Mouse (Mus musculus) cerebellum, adult 11-12 months (tissue): ENCODE measurements at regions not wholly inside any gene's neighbourhood (a gene's known extent, or its start where the extent isn't known, plus 50 kb on each side); places are given as distances from the start of the nearest gene placed in this dataset.

Experiments
- DNase-seq: peaks from one replicate; pipeline ENCODE4 v3.0.0; 2022

DNA sequence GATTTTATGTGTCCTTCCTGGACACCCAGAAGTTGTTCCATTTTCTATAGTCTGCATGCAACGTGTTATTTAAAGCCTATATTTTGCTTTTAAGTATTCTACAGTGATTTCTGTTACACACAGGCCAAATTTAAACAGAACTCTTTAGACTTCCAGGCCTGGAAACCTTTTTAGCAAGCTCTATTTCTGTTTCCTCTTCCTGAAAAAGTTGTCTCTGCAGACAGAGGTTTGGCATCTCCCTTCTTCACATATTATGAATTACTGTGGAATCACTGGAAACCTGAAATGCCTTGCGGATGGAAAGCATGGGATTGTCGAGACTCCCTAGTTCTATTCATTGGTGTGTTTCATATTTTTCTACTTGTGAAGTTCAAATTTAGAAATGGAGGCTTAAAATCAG, 530.7 kb downstream of the Cd109 start:
- no peak for DNase-seq

GRCm38 (mm10) chr9:79165596-79165995, 550.2 kb downstream of the Cd109 start:
- DNase-seq = no peak

DNA sequence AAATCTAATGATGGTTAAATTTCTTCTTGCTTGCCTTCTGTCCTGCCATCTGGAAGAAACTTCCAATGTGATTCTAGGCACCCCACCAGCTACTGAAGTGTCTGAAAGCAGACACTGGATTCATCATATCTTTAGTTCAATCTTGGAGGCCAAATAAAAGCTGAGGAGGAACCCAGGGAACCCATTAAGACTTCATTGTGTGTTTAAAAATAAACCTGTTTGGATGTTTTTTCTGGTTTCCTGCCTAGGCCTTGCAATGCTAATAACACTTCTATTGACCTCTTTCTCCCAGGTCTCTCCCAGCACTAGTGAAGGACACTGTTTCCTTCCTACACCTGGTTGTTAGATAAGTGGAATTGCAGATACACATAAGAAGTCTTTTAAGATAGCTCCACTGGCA, 545.6 kb downstream of the Col12a1 start:
- no peak for DNase-seq

DNA sequence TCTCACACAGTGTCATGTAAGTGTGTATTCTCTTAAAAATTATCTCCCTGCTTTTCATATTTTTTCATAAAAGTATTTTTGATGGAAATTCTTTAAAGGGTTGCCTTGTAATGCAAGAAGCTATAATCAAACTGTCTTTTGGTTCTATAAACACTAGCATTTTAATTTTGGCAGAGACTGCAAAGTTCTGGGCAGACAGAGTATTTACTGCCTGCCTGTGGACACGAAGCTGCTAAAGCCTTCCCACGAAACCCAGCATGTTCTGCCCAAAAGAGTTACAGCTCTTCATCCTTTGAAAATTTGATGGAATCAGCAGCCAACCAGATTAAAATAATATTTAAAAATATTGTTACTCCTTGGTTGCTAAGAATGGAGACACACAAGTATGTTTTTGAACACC, 538.7 kb downstream of the Col12a1 start:
- DNase-seq = no peak

GRCm38 (mm10) chr9:79195420-79195819, 523.2 kb downstream of the Col12a1 start:
- DNase-seq = no peak

GRCm38 (mm10) chr9:79201755-79202154, 516.9 kb downstream of the Col12a1 start:
- no peak for DNase-seq

DNA sequence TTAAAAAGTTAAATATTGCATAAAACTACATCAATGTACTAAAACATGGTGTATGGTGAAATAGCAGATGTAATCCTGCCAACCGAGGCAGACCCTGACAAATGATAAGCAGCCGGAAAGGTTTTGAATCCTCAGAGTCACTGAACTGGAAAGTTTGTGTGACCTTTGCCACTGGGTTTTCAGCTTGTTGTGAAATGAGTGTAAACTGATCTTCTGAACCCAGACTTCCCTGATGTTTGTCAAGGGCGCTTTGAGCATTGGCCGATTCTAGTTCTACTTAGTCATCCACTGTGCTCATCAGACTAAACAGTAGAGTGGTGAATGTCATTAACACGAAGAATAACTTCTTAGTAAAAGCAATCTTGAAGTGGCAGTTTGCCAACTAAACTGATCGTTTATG, 505.3 kb downstream of the Col12a1 start:
- no peak for DNase-seq

DNA sequence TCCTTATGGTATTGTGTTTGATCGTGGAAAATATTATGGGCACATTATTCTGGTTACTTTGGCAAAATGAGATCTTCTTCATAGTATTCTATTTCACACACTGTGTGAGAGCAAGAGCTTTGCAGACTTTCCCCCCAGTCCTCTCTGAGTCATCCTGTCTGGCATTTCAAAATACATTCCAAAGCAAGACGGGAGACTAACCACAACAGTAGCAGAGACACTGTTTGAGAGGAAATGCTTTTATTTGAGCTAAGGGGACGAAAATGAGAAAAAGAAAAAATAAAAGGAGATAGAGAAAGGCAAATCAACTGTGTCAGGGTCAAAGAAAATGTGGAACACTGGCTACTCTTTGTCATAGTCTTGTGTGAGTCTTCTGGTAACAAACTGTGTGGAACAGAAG, 502.6 kb downstream of the Col12a1 start:
- DNase-seq = no peak

DNA sequence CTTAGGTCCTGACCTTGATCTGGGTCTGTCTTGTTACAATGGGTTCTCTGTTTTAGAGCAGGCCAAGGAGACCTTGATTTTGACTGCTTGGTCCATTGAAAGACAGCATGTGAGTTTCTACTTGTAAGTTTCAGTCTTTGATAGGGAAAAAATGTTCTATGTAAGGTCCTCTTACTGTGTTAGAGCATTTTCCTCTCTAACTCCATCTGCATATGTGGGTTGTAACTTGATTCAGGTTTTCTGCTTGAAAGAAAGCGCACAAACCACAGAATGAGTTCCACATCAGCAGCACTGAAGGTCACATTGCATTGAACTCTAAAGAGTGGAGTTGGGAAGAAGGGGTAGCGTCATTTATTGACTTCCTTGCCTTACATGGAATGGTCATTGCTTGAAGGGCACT, 502.2 kb downstream of the Col12a1 start:
- DNase-seq = no peak

DNA sequence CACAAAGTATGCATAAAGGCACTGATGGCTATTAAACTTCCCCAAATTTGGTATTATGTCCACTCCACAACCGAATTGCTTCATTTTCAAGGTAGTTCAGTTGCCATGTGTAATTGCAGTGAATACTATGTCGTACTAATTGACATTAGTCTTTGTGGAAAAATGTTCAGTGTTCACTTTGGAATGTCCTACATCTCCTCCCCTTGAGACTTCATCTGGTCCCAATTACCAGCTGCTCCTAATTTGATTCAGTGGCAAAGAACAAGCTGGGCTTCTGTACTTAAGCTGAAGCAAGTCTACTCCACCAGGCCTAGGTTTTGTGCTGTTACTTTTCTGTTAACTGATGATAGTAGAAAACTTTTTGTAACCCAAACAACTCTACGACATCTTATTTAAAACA, 485.6 kb downstream of the Col12a1 start:
- DNase-seq = no peak

GRCm38 (mm10) chr9:79233751-79234150, 484.9 kb downstream of the Col12a1 start:
- no peak for DNase-seq

DNA sequence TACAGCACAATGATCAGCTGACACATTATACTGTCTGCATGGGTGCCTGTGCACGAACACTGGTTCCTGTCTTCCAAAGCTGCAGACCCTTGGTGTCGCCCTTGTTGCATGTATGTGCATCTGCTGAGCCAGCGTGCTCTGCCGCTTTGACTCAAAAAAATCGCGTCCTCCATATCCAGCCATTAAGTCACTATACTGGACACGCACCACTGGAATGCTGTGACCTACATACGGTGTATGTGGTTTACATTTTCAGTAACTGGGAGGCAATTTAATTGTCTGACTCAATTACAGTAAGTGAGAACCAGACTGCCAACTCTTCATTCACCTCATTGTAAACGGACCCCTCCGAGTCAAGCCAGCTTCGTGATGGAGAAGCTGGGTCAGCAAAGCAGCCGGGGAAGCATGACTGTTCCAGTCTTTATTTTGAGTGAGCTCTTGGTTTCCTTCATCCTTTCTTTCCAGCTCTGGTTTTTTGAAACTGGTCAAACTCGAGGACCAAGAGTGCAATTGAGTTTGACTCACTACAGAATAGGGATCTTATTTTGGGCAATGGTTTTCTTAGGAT, 448.9 kb downstream of the Col12a1 start:
- DNase-seq = no peak

DNA sequence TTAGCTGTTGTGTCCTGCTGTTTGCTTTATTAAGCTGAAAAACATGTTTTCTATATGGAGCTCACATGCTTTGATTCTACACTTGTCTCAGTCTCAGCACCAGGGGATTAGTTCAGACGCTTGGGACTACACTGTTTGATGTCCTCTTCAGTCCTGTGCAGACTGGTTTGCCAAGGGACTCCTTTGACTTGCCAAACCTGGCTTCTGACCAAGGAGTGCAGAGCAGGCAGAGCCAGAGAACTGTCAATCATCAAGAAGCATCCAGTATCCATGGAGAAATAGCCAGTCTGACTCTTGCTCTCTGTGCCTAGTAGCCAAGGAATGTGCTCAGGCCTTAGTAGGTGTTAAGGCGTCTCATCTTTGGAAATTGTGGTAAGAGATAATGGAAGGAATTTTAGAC, 448.4 kb downstream of the Col12a1 start:
- DNase-seq = peak; percentile 78

DNA sequence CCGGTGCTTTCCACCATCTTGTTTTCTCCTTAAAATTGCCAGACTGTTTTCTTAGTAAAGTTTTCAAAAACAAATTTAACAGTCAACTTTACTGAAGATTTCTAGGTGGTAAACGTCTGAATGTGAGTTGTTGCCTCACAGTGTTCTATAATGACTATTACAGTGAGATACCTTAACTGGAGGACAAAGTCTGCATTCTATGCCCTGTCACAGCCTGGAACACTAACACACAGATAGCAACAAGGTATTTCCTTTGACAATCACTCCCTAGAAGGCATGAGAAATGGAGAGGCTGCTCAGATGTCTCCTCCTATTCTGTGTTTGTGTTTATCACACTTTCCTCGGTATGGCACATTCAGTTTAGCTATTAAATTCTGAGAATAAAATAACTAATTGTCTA, 430.8 kb downstream of the Col12a1 start:
- DNase-seq = no peak

- DNase-seq = peak; percentile 71
Observed at GRCm38 (mm10) chr9:79295306-79295705, 423.3 kb downstream of the Col12a1 start.

DNA sequence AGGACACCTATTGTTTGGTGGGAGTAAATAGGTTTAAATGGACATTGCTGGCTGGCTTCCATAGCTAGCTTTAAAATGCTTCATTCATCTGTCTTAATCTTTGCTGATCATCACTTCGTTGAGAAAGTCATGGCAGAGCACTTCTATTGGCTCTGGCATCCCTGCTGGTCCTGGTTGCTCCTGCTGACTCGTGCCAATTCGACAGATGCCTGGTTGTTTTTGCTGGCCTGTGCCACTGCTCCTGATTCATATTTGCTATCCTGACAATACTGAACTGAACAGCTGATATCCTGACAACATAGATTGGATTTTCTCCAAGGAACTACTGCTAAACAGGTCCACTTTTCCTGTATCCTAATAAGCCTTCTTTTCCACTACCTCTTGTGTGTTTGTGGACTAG, 417.1 kb downstream of the Col12a1 start:
- DNase-seq = peak; percentile 94

DNA sequence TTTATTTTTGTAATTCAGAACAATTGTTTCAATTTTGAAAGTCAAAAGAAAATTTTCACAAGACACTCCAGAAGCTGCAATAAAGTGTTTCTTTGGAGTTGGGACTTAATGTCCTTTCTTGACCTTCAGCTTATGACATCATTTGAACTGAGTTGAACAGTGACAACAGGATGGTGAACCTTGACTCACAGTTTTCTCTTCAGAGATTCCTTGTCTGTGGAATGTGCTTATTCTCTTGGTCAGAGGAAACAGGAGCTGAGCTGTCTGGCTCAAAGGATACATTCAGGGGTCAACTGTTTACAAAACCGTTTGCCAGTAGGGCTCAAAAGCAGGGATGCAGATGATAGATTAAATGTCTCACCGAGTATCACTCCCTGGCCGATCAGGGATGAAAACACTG, 408.0 kb downstream of the Col12a1 start:
- DNase-seq = no peak

GRCm38 (mm10) chr9:79317411-79317810, 401.2 kb downstream of the Col12a1 start:
- no peak for DNase-seq

- peak; percentile 82 for DNase-seq
Observed at GRCm38 (mm10) chr9:79346371-79347096, 372.1 kb downstream of the Col12a1 start.

DNA sequence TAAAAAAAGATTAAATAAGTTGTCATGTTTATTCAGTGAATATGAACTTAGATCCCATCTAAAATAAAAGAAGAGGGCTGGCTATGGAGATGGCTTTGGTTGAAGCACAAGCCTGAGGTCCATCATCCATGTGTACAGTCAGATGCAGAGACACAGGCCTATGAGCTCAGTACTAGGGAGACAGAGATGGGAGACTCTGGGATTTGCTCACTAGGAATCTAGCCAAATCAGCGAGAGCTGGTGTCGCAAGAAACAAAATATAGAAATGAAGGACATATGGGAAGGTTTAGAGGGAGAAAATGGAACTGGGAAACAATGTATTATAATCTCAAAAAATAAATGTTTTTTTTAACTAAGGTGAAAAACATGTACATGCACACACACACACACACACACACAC, 326.6 kb downstream of the Col12a1 start:
- no peak for DNase-seq

- DNase-seq = no peak
Observed at GRCm38 (mm10) chr9:79414989-79415388, 303.6 kb downstream of the Col12a1 start.

GRCm38 (mm10) chr9:79430417-79430816, 288.2 kb downstream of the Col12a1 start:
- DNase-seq = peak; percentile 38

DNA sequence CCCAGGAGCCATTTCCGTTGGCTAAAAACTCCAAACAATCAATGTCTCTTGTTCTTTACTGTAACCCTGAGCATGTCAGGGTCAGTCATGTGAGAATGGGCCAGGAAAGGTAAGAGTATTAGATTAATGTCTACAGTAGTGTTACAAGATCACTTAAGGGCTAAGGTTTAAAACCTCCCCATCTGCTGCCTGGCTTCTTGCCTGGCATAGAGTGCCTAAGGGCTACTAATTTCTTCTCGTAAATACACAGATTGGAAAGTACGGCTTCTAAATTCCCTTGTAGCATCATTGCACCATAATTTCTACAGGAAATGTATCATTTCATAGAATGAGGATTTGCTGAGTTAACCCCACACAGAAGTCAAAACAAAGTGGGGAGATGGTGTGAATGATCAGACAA, 281.0 kb downstream of the Col12a1 start:
- DNase-seq = no peak

- no peak for DNase-seq
Observed at GRCm38 (mm10) chr9:79439233-79439960, 279.2 kb downstream of the Col12a1 start.
